Mouse (Mus musculus) kidney, embryonic 15.5 days (tissue): Measurements from ENCODE around the gene Pced1b. TPM values are rescaled to one million over a fixed set of nuclear protein-coding genes. Genes with fewer than 3 reads are reported as not detected.

Experiments
- ATAC-seq: fragments of 200-750 bp; cut with Nextera tagmentation; replicated peaks from 2 replicates; pipeline ENCODE4 v1.8.0; 2017; ENCODE audit warnings: moderate TSS enrichment; ENCODE audit not compliant: low FRiP score
- H3K27ac ChIP-seq: fragments of 300-500 bp; sonication (generic); 2 replicates; pipeline ENCODE4 v1.5.1; 2015; ENCODE audit warnings: mild to moderate bottlenecking, inconsistent platforms
- H3K27me3 ChIP-seq: fragments of 300-500 bp; sonication (generic); 2 replicates; pipeline ENCODE4 v1.6.1; 2015; ENCODE audit warnings: inconsistent platforms
- H3K36me3 ChIP-seq: fragments of 300-500 bp; sonication (generic); 2 replicates; pipeline ENCODE4 v1.6.1; 2015; ENCODE audit warnings: inconsistent platforms
- H3K4me1 ChIP-seq: fragments of 300-500 bp; sonication (generic); 2 replicates; pipeline ENCODE4 v1.6.1; 2015; ENCODE audit warnings: inconsistent platforms
- H3K4me2 ChIP-seq: fragments of 300-500 bp; sonication (generic); 2 replicates; pipeline ENCODE4 v1.6.1; 2015; ENCODE audit warnings: moderate library complexity, mild to moderate bottlenecking, inconsistent platforms
- H3K4me3 ChIP-seq: fragments of 300-500 bp; sonication (generic); replicated peaks from 2 replicates; pipeline ENCODE4 v1.5.1; 2015; ENCODE audit warnings: mild to moderate bottlenecking, inconsistent platforms
- H3K9ac ChIP-seq: fragments of 300-500 bp; sonication (generic); 2 replicates; pipeline ENCODE4 v1.6.1; 2015; ENCODE audit warnings: mild to moderate bottlenecking, inconsistent platforms
- H3K9me3 ChIP-seq: fragments of 300-500 bp; sonication (generic); replicated peaks from 2 replicates; pipeline ENCODE4 v1.6.1; 2016; ENCODE audit warnings: inconsistent platforms
- WGBS: fragments of 180-500 bp; shearing (Covaris S2); methylation state at CpG from one replicate; pipeline ENCODE4 v1.1.7; 2015; ENCODE audit warnings: mixed read lengths; 5-methylcytosine and 5-hydroxymethylcytosine counted together
- polyA plus RNA-seq: library from polyadenylated mRNA; unstranded; fragments of >200 nt; fragmentation: Nextera tagmentation; extraction: Ambion mirVana; gene quantifications from 2 replicates; pipeline ENCODE4 v1.2.1, GENCODE M21; 2015

Gene Pced1b
- polyA plus RNA-seq, 1 experiment from 2014 or later: 5.5 TPM

GRCm38 (mm10) chr15:97291291-97292050 is 44.6 kb downstream of the Pced1b start:
- H3K4me3 ChIP-seq: no peak overlapping the region
- no peaks in the 10 kb centered on the region for H3K9me3 ChIP-seq
- 0 out of 2 replicates have a peak, but pooled peaks cover 8% of the 10 kb centered on the region for H3K4me1 ChIP-seq
- H3K9ac ChIP-seq: no peak overlapping the region
- H3K27ac ChIP-seq: no peak overlapping the region
- H3K36me3 ChIP-seq: no peaks in the 10 kb centered on the region
- whole genome bisulfite sequencing: 69% methylated on average over 21 of the region's 21 CpGs
- H3K4me2 ChIP-seq: no peak overlapping the region
- no peak for ATAC-seq
- H3K27me3 ChIP-seq: no peaks in the 10 kb centered on the region

- H3K36me3 ChIP-seq: no peaks in the 10 kb centered on the region
- H3K27me3 ChIP-seq: no peaks in the 10 kb centered on the region
- no peak for ATAC-seq
- no peak overlapping the region for H3K9ac ChIP-seq
- H3K27ac ChIP-seq: no peak overlapping the region
- H3K9me3 ChIP-seq: no peaks in the 10 kb centered on the region
- 83% methylated on average over 9 of the region's 9 CpGs for WGBS
- no peak overlapping the region for H3K4me2 ChIP-seq
- no peak overlapping the region for H3K4me3 ChIP-seq
- no peaks in the 10 kb centered on the region for H3K4me1 ChIP-seq
Observed at GRCm38 (mm10) chr15:97307935-97308334, 61.0 kb downstream of the Pced1b start.

GRCm38 (mm10) chr15:97309533-97309932 is 62.6 kb downstream of the Pced1b start:
- H3K27me3 ChIP-seq: no peaks in the 10 kb centered on the region
- H3K4me1 ChIP-seq: no peaks in the 10 kb centered on the region
- no peak overlapping the region for H3K4me3 ChIP-seq
- H3K9ac ChIP-seq: no peak overlapping the region
- H3K27ac ChIP-seq: no peak overlapping the region
- H3K4me2 ChIP-seq: no peak overlapping the region
- H3K36me3 ChIP-seq: no peaks in the 10 kb centered on the region
- H3K9me3 ChIP-seq: no peaks in the 10 kb centered on the region
- ATAC-seq: no peak
- WGBS: 96% methylated on average over 2 of the region's 2 CpGs

- no peak overlapping the region for H3K27ac ChIP-seq
- H3K36me3 ChIP-seq: no peaks in the 10 kb centered on the region
- H3K4me3 ChIP-seq: no peak overlapping the region
- WGBS: 80% methylated on average over 9 of the region's 9 CpGs
- no peaks in the 10 kb centered on the region for H3K4me1 ChIP-seq
- no peak overlapping the region for H3K4me2 ChIP-seq
- ATAC-seq: no peak
- H3K9me3 ChIP-seq: no peaks in the 10 kb centered on the region
- no peak overlapping the region for H3K9ac ChIP-seq
- no peaks in the 10 kb centered on the region for H3K27me3 ChIP-seq
Observed at GRCm38 (mm10) chr15:97310251-97310650, 63.3 kb downstream of the Pced1b start.

- H3K36me3 ChIP-seq: no peaks in the 10 kb centered on the region
- H3K4me1 ChIP-seq: no peaks in the 10 kb centered on the region
- ATAC-seq: no peak
- WGBS: 78% methylated on average over 7 of the region's 7 CpGs
- H3K4me2 ChIP-seq: no peak overlapping the region
- no peaks in the 10 kb centered on the region for H3K27me3 ChIP-seq
- H3K9me3 ChIP-seq: no peaks in the 10 kb centered on the region
- H3K4me3 ChIP-seq: no peak overlapping the region
- H3K9ac ChIP-seq: no peak overlapping the region
- no peak overlapping the region for H3K27ac ChIP-seq
Observed at GRCm38 (mm10) chr15:97311211-97311610, 64.3 kb downstream of the Pced1b start.

GRCm38 (mm10) chr15:97311937-97312336 is 65.0 kb downstream of the Pced1b start:
- Histone ChIP-seq H3K4me2 (no peak overlapping the region), H3K4me3 (no peak overlapping the region), H3K9me3 (no peaks in the 10 kb centered on the region), H3K27ac (no peak overlapping the region), H3K4me1 (no peaks in the 10 kb centered on the region), H3K36me3 (no peaks in the 10 kb centered on the region), H3K9ac (no peak overlapping the region), H3K27me3 (no peaks in the 10 kb centered on the region)
- no peak for ATAC-seq
- WGBS: 85% methylated on average over 8 of the region's 8 CpGs

GRCm38 (mm10) chr15:97314720-97315421 is 68.0 kb downstream of the Pced1b start:
- no peak for ATAC-seq
- no peak overlapping the region for H3K27ac ChIP-seq
- H3K9me3 ChIP-seq: 0 out of 2 replicates have a peak, but pooled peaks cover 4% of the 10 kb centered on the region
- H3K4me1 ChIP-seq: no peaks in the 10 kb centered on the region
- no peak overlapping the region for H3K4me2 ChIP-seq
- no peak overlapping the region for H3K4me3 ChIP-seq
- H3K36me3 ChIP-seq: 0 out of 2 replicates have a peak, but pooled peaks cover 5% of the 10 kb centered on the region
- H3K27me3 ChIP-seq: no peaks in the 10 kb centered on the region
- H3K9ac ChIP-seq: no peak overlapping the region
- WGBS: 86% methylated on average over 14 of the region's 14 CpGs

- WGBS: 79% methylated on average over 9 of the region's 9 CpGs
- no peaks in the 10 kb centered on the region for H3K27me3 ChIP-seq
- H3K9ac ChIP-seq: no peak overlapping the region
- no peak overlapping the region for H3K4me2 ChIP-seq
- H3K36me3 ChIP-seq: 0 out of 2 replicates have a peak, but pooled peaks cover 5% of the 10 kb centered on the region
- H3K4me1 ChIP-seq: no peaks in the 10 kb centered on the region
- H3K9me3 ChIP-seq: 0 out of 2 replicates have a peak, but pooled peaks cover 4% of the 10 kb centered on the region
- no peak for ATAC-seq
- no peak overlapping the region for H3K27ac ChIP-seq
- H3K4me3 ChIP-seq: no peak overlapping the region
Observed at GRCm38 (mm10) chr15:97315422-97315757, 68.5 kb downstream of the Pced1b start.

- whole genome bisulfite sequencing: 86% methylated on average over 21 of the region's 21 CpGs
- ATAC-seq: no peak
- H3K4me3 ChIP-seq: no peak overlapping the region
- 0 out of 2 replicates have a peak, but pooled peaks cover 4% of the 10 kb centered on the region for H3K9me3 ChIP-seq
- H3K36me3 ChIP-seq: 0 out of 2 replicates have a peak, but pooled peaks cover 5% of the 10 kb centered on the region
- no peak overlapping the region for H3K27ac ChIP-seq
- peaks cover under 1% of the 10 kb centered on the region for H3K4me1 ChIP-seq
- no peaks in the 10 kb centered on the region for H3K27me3 ChIP-seq
- H3K4me2 ChIP-seq: no peak overlapping the region
- no peak overlapping the region for H3K9ac ChIP-seq
Observed at GRCm38 (mm10) chr15:97318365-97319001, 71.6 kb downstream of the Pced1b start.

- no peaks in the 10 kb centered on the region for H3K27me3 ChIP-seq
Observed at GRCm38 (mm10) chr15:97322821-97323220, 75.9 kb downstream of the Pced1b start.

GRCm38 (mm10) chr15:97323466-97323865 is 76.6 kb downstream of the Pced1b start:
- 0 out of 2 replicates have a peak, but pooled peaks cover 3% of the 10 kb centered on the region for H3K36me3 ChIP-seq
- no peaks in the 10 kb centered on the region for H3K27me3 ChIP-seq
- H3K9me3 ChIP-seq: 0 out of 2 replicates have a peak, but pooled peaks cover 3% of the 10 kb centered on the region
- H3K4me1 ChIP-seq: peaks cover 12% of the 10 kb centered on the region
- no peak overlapping the region for H3K9ac ChIP-seq
- H3K4me2 ChIP-seq: peak overlapping the region; percentile 34
- no peak for ATAC-seq
- H3K27ac ChIP-seq: no peak overlapping the region
- no peak overlapping the region for H3K4me3 ChIP-seq
- WGBS: 78% methylated on average over 24 of the region's 24 CpGs

More at GRCm38 (mm10) chr15:97322821-97323220, 75.9 kb downstream of the Pced1b start:
- H3K27ac ChIP-seq: no peak overlapping the region
- peaks cover 12% of the 10 kb centered on the region for H3K4me1 ChIP-seq
- 88% methylated on average over 5 of the region's 5 CpGs for WGBS
- no peak overlapping the region for H3K9ac ChIP-seq
- ATAC-seq: no peak
- 0 out of 2 replicates have a peak, but pooled peaks cover 3% of the 10 kb centered on the region for H3K36me3 ChIP-seq
- H3K9me3 ChIP-seq: 0 out of 2 replicates have a peak, but pooled peaks cover 3% of the 10 kb centered on the region
- H3K4me3 ChIP-seq: no peak overlapping the region
- H3K4me2 ChIP-seq: no peak overlapping the region

GRCm38 (mm10) chr15:97324311-97324710 is 77.4 kb downstream of the Pced1b start:
- 0 out of 2 replicates have a peak, but pooled peaks cover 3% of the 10 kb centered on the region for H3K9me3 ChIP-seq
- H3K36me3 ChIP-seq: 0 out of 2 replicates have a peak, but pooled peaks cover 3% of the 10 kb centered on the region
- H3K4me2 ChIP-seq: peak overlapping the region; percentile 34
- H3K27ac ChIP-seq: no peak overlapping the region
- no peaks in the 10 kb centered on the region for H3K27me3 ChIP-seq
- WGBS: 28% methylated on average over 9 of the region's 9 CpGs
- H3K4me3 ChIP-seq: no peak overlapping the region
- ATAC-seq: peak; percentile 80
- H3K4me1 ChIP-seq: peaks cover 12% of the 10 kb centered on the region
- no peak overlapping the region for H3K9ac ChIP-seq
